Mouse (Mus musculus): ENCODE results near the gene Hus1b. TPM values are rescaled to one million over a fixed set of nuclear protein-coding genes. Genes with fewer than 3 reads are reported as not detected.

Hus1b gene
- total and polyA plus RNA-seq, 3 experiments = 7.3 to 17.8 (median 9.0) TPM

GRCm38 (mm10) chr13:30929119-30929518, 18.4 kb downstream of the Hus1b start:
- no peak overlapping the region for H3K9ac ChIP-seq (ENCODE audit: insufficient read depth, low read depth)
- H3K9me3 ChIP-seq (replicated peaks; ENCODE audit: low read length) = peaks cover 8% of the 10 kb centered on the region
- dilution Hi-C loops (cut with MboI; ENCODE audit: extremely low pct_ligation_motif_present, extremely low pct_unique_long_range_greater_than_20kb, low sequenced_read_pairs) = no loop called here
- H3K4me2 ChIP-seq (ENCODE audit: insufficient read depth, low read depth, poor library complexity, severe bottlenecking) = no peak overlapping the region
- TF ChIP-seq MAX (IDR thresholded peaks at IDR 0.05; ENCODE audit: low read length) = no peak
- TF ChIP-seq IRF4 (IDR thresholded peaks at IDR 0.05; ENCODE audit: low read depth, low read length) = no peak
- TF ChIP-seq POLR2A (IDR thresholded peaks at IDR 0.05; ENCODE audit: low read depth, low read length) = no peak
- no peak for TF ChIP-seq TBP (conservative IDR thresholded peaks at IDR 0.05; ENCODE audit: low read depth, low read length)
- no peak for TF ChIP-seq SMC3 (IDR thresholded peaks at IDR 0.05; ENCODE audit: low read depth, low read length)
- no peak for TF ChIP-seq BHLHE40 (IDR thresholded peaks at IDR 0.05; ENCODE audit: low read depth, low read length)
- TF ChIP-seq GABPA (IDR thresholded peaks at IDR 0.05; ENCODE audit: insufficient replicate concordance, low read depth, low read length) = no peak
- no peak for TF ChIP-seq CTCF (conservative IDR thresholded peaks at IDR 0.05 in 1 of 2, IDR thresholded peaks at IDR 0.05 in 1 of 2; ENCODE audit: low read depth in 2 of 2, low read length in 2 of 2)
- no peak for TF ChIP-seq MEF2A (IDR thresholded peaks at IDR 0.05; ENCODE audit: borderline replicate concordance, low read depth, low read length)
- TF ChIP-seq JUN (IDR thresholded peaks at IDR 0.05; ENCODE audit: insufficient read depth, low read depth, low read length) = no peak
- TF ChIP-seq RCOR1 (conservative IDR thresholded peaks at IDR 0.05; ENCODE audit: low read depth, low read length) = no peak
- no peak for TF ChIP-seq USF1 (IDR thresholded peaks at IDR 0.05; ENCODE audit: low read depth, low read length)
- no peak for TF ChIP-seq PAX5 (IDR thresholded peaks at IDR 0.05; ENCODE audit: low read length)
- no peak for TF ChIP-seq ZNF384 (IDR thresholded peaks at IDR 0.05; ENCODE audit: low read depth, low read length)
- TF ChIP-seq HCFC1 (IDR thresholded peaks at IDR 0.05; ENCODE audit: low read depth, low read length) = no peak
- no peak for TF ChIP-seq NRF1 (IDR thresholded peaks at IDR 0.05; ENCODE audit: low read depth, low read length)
- H3K27me3 ChIP-seq (replicated peaks) = no peaks in the 10 kb centered on the region
- H3K36me3 ChIP-seq (replicated peaks in 1 of 2; ENCODE audit: control insufficient read depth in 1 of 2, insufficient read depth in 1 of 2, low read length in 1 of 2) = peaks cover 29 to 56% of the 10 kb centered on the region in 2 experiments
- no peak overlapping the region for H3K4me3 ChIP-seq (replicated peaks in 1 of 3; ENCODE audit: low read depth in 2 of 3, low read length in 2 of 3, poor library complexity in 1 of 3)
- in situ Hi-C loops (cut with MboI; ENCODE audit: low pct_ligation_motif_present, low pct_unique_long_range_greater_than_20kb, low sequenced_read_pairs) = no loop called here
- no peak overlapping the region for H3K27ac ChIP-seq (ENCODE audit: insufficient read depth, low read depth)
- no peaks in the 10 kb centered on the region for H3K79me2 ChIP-seq (replicated peaks; ENCODE audit: control insufficient read depth, extremely low read depth, insufficient read depth, poor library complexity, severe bottlenecking)
- DNase-seq (ENCODE audit: extremely low read depth) = no peak
- H3K4me1 ChIP-seq (ENCODE audit: control insufficient read depth in 1 of 2, insufficient read depth in 2 of 2) = peaks cover 0 to 26% of the 10 kb centered on the region in 2 experiments; a peak in 2 of 4 replicates

GRCm38 (mm10) chr13:30924269-30924668, 23.3 kb downstream of the Hus1b start:
- Histone ChIP-seq H3K9me3 (replicated peaks; ENCODE audit: low read length) (no peaks in the 10 kb centered on the region), H3K4me1 (ENCODE audit: control insufficient read depth in 1 of 2, insufficient read depth in 2 of 2) (peaks cover 0 to 21% of the 10 kb centered on the region in 2 experiments; a peak in 2 of 4 replicates), H3K9ac (ENCODE audit: insufficient read depth, low read depth) (no peak overlapping the region), H3K79me2 (replicated peaks; ENCODE audit: control insufficient read depth, extremely low read depth, insufficient read depth, poor library complexity, severe bottlenecking) (0 out of 2 replicates have a peak, but pooled peaks cover 2% of the 10 kb centered on the region), H3K4me2 (ENCODE audit: insufficient read depth, low read depth, poor library complexity, severe bottlenecking) (no peak overlapping the region), H3K27me3 (replicated peaks) (no peaks in the 10 kb centered on the region), H3K4me3 (replicated peaks in 1 of 3; ENCODE audit: low read depth in 2 of 3, low read length in 2 of 3, poor library complexity in 1 of 3) (no peak overlapping the region), H3K36me3 (replicated peaks in 1 of 2; ENCODE audit: control insufficient read depth in 1 of 2, insufficient read depth in 1 of 2, low read length in 1 of 2) (peaks cover 17 to 57% of the 10 kb centered on the region in 2 experiments), H3K27ac (ENCODE audit: insufficient read depth, low read depth) (no peak overlapping the region)
- in situ Hi-C loops (cut with MboI; ENCODE audit: low pct_ligation_motif_present, low pct_unique_long_range_greater_than_20kb, low sequenced_read_pairs) (no loop called here), dilution Hi-C loops (cut with MboI; ENCODE audit: extremely low pct_ligation_motif_present, extremely low pct_unique_long_range_greater_than_20kb, low sequenced_read_pairs) (no loop called here)
- TF ChIP-seq SIN3A (IDR thresholded peaks at IDR 0.05; ENCODE audit: low read length) (no peak), NELFE (IDR thresholded peaks at IDR 0.05; ENCODE audit: low read depth, low read length) (no peak), MAFK (IDR thresholded peaks at IDR 0.05; ENCODE audit: insufficient replicate concordance, low read length) (no peak), MEF2A (IDR thresholded peaks at IDR 0.05; ENCODE audit: borderline replicate concordance, low read depth, low read length) (no peak)
- no peak for DNase-seq (ENCODE audit: extremely low read depth)
